In the genomic region with DNA sequence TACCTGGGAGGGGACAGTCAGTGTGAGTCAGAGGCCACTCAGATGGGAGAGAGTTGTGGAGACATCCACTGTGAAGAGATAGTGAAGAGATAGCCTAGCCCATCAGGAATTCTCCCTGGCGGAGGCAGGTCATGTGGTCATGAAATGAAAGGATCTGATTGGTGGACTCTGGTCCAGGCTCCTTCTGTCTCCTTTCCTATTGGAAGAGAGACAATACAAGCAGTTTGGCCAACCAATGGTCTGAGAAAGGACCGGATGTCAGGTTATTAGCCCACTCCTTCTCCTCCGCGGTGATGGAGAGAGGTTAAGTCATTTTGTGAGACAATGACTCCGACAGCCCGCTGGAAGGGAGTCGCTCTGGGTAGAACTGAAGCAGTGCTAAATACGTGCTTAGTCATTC, we compare ENCODE assay signal across 19 mouse cellular contexts. TPM values are rescaled to one million over a fixed set of nuclear protein-coding genes. Genes with fewer than 3 reads are reported as not detected.
DNase-seq lines count a peak whose midpoint lies in the region; ATAC-seq and TF ChIP-seq lines count a peak whose summit lies in the region.
"Had no signal": no experiment of that assay in that cellular context is flagged by ENCODE, and none has a peak within 500 bp of the region (broad histone marks: within the 10 kb centered on the region; RNA-seq: fewer than 3 reads in every experiment).

No protein-coding gene starts in this region.

- WGBS in lung, embryonic 14.5 days = 77% methylated on average over 8 of the region's 8 CpGs
- WGBS in lung, adult 2 months = 82% methylated on average over 8 of the region's 8 CpGs

- no peak for DNase-seq in frontal cortex, postnatal 36 days (ENCODE audit: low spot score in 2 of 2)
- no peak for DNase-seq in lung, embryonic 14.5 days
- no peak for DNase-seq in lung, adult 2 months
- peak; percentile 84 for DNase-seq in ES-E14 (ENCODE audit: low read depth, low spot score)
- no peak for DNase-seq in layer of hippocampus, postnatal 14 days (ENCODE audit: low spot score in 2 of 2)
- no peak for DNase-seq in B cell, adult 2 months
- DNase-seq: adrenal gland, postnatal 14 days; kidney, postnatal 10 days; lung, postnatal 4 days; right cerebral cortex, postnatal 14 days; thymus, adult 2 months had no signal

- TF ChIP-seq POLR2A in lung, adult 2 months (IDR thresholded peaks at IDR 0.05; ENCODE audit: borderline replicate concordance, extremely low read depth, low read depth, low read length) = no peak
- no peak for TF ChIP-seq POLR2A in embryonic fibroblast, embryonic 13.5 days (IDR thresholded peaks at IDR 0.05; ENCODE audit: low read depth, low read length)

- ATAC-seq in frontal cortex, adult (ENCODE audit: low TSS enrichment) = peak; percentile 55
- ATAC-seq in lung, embryonic 14.5 days (ENCODE audit: insufficient read depth) = no peak
- ATAC-seq: midbrain, embryonic 13.5 days had no signal

- H3K4me2 ChIP-seq in lung, embryonic 14.5 days = no peak overlapping the region
- H3K4me2 ChIP-seq: embryonic facial prominence, embryonic 12.5 days; heart, embryonic 13.5 days; intestine, embryonic 15.5 days; midbrain, embryonic 13.5 days had no signal

- H3K4me1 ChIP-seq in lung, embryonic 14.5 days (ENCODE audit: insufficient read depth) = no peaks in the 10 kb centered on the region
- no peaks in the 10 kb centered on the region for H3K4me1 ChIP-seq in lung, adult 2 months (ENCODE audit: control insufficient read depth, insufficient read depth, low read length)
- H3K4me1 ChIP-seq in ES-E14 (ENCODE audit: control insufficient read depth in 2 of 2, insufficient read depth in 2 of 2, low read length in 2 of 2, poor library complexity in 1 of 2) = peaks cover 0 to 4% of the 10 kb centered on the region in 2 experiments; a peak in 1 of 4 replicates
- no peaks in the 10 kb centered on the region for H3K4me1 ChIP-seq in embryonic fibroblast, embryonic 13.5 days (ENCODE audit: control insufficient read depth, insufficient read depth, low read length)
- H3K4me1 ChIP-seq: intestine, embryonic 15.5 days had no signal

- no peak overlapping the region for H3K9ac ChIP-seq in lung, embryonic 14.5 days
- peak overlapping the region; percentile 76 for H3K9ac ChIP-seq in ES-E14 (ENCODE audit: insufficient read depth, low read depth, low read length, poor library complexity, severe bottlenecking)
- H3K9ac ChIP-seq: embryonic facial prominence, embryonic 12.5 days; heart, embryonic 13.5 days; intestine, embryonic 15.5 days; midbrain, embryonic 13.5 days had no signal

- H3K9me3 ChIP-seq in lung, embryonic 14.5 days (ENCODE audit: low read depth, low read length) = no peaks in the 10 kb centered on the region; the same call in 1 of the 2 replicates
- H3K9me3 ChIP-seq in ES-E14 (ENCODE audit: control insufficient read depth, insufficient read depth, low read depth, low read length) = no peaks in the 10 kb centered on the region
- H3K9me3 ChIP-seq: heart, embryonic 13.5 days; intestine, embryonic 15.5 days had no signal

- in situ Hi-C loops in ES-E14 (cut with MboI; ENCODE audit: low sequenced_read_pairs in 2 of 2, unreplicated experiment in 2 of 2) = no loop called here

- H3K27ac ChIP-seq in lung, embryonic 14.5 days (ENCODE audit: low read depth) = peak overlapping the region; percentile 93; the same call in 1 of the 2 replicates
- H3K27ac ChIP-seq in ES-E14 (ENCODE audit: insufficient read depth, low read depth, low read length, poor library complexity, severe bottlenecking) = 0 out of 2 replicates have a peak overlapping the region, but pooled peaks have one; percentile 33
- H3K27ac ChIP-seq in embryonic fibroblast, embryonic 13.5 days (ENCODE audit: insufficient read depth, low read length) = 0 out of 2 replicates have a peak overlapping the region, but pooled peaks have one; percentile 36
- H3K27ac ChIP-seq: intestine, embryonic 15.5 days; midbrain, embryonic 13.5 days had no signal

- H3K36me3 ChIP-seq in lung, embryonic 14.5 days (ENCODE audit: insufficient read depth) = no peaks in the 10 kb centered on the region
- H3K36me3 ChIP-seq in ES-E14 (ENCODE audit: control insufficient read depth, insufficient read depth, low read length, poor library complexity, severe bottlenecking) = no peaks in the 10 kb centered on the region
- H3K36me3 ChIP-seq: embryonic facial prominence, embryonic 12.5 days; heart, embryonic 13.5 days; intestine, embryonic 15.5 days; midbrain, embryonic 13.5 days had no signal

- no peak for TF ChIP-seq CTCF in lung, embryonic 14.5 days (IDR thresholded peaks at IDR 0.05; ENCODE audit: low read depth)
- no peak for TF ChIP-seq CTCF in lung, adult 2 months (IDR thresholded peaks at IDR 0.05; ENCODE audit: insufficient read depth, low read length)
- TF ChIP-seq CTCF in embryonic fibroblast, embryonic 13.5 days (IDR thresholded peaks at IDR 0.05; ENCODE audit: borderline replicate concordance, insufficient read depth, low read length) = no peak

- H3K27me3 ChIP-seq in lung, embryonic 14.5 days (ENCODE audit: insufficient read depth, low read length) = no peaks in the 10 kb centered on the region
- H3K27me3 ChIP-seq: embryonic facial prominence, embryonic 12.5 days; heart, embryonic 13.5 days; intestine, embryonic 15.5 days; midbrain, embryonic 13.5 days had no signal

- no peak overlapping the region for H3K4me3 ChIP-seq in lung, embryonic 14.5 days (ENCODE audit: low read depth, low read length)
- H3K4me3 ChIP-seq in lung, adult 2 months (replicated peaks; ENCODE audit: extremely low read depth, low read depth, low read length) = no peak overlapping the region
- H3K4me3 ChIP-seq in ES-E14 (ENCODE audit: insufficient read depth in 1 of 2, low read depth in 1 of 2, low read length in 2 of 2, poor library complexity in 1 of 2, severe bottlenecking in 1 of 2) = peak overlapping the region; percentile 71 to 85
- H3K4me3 ChIP-seq in embryonic fibroblast, embryonic 13.5 days (ENCODE audit: insufficient read depth, low read length) = no peak overlapping the region
- H3K4me3 ChIP-seq: embryonic facial prominence, embryonic 12.5 days; heart, embryonic 13.5 days; intestine, embryonic 15.5 days; midbrain, embryonic 13.5 days had no signal

TF ChIP-seq in ES-E14, 5 proteins besides CTCF, POLR2A, EP300 and RAD21:
- TF ChIP-seq HCFC1 (IDR thresholded peaks at IDR 0.05; ENCODE audit: borderline replicate concordance, insufficient read depth, low read length) (no peak), CHD2 (IDR thresholded peaks at IDR 0.05; ENCODE audit: low read depth, low read length) (peak; percentile 93)

RNA-seq across cellular contexts. Expression of a gene that starts 26.8 kb away (rescaled TPM):
- 0.21 TPM in 1 of 2 replicates, not detected in the other for polyA plus RNA-seq in lung, embryonic 14.5 days (2014; fragmentation: Nextera tagmentation; extraction: Ambion mirVana)
- 8.2 and 9.6 TPM in 2 replicates for polyA plus RNA-seq in lung, adult 2 months (2012; rRNA removed)
- total RNA-seq in ES-E14 (2012; rRNA removed) = 0.54 and 0.79 TPM in 2 replicates
- polyA plus RNA-seq in embryonic fibroblast, embryonic 13.5 days (2011; ENCODE audit: insufficient read length, low read depth, missing spikeins) = not detected in 2 replicates
- not detected for total RNA-seq in layer of hippocampus, postnatal 14 days (2021)
- total RNA-seq: left cerebral cortex, postnatal 10 days had no signal
- polyA plus RNA-seq: hindbrain, embryonic 11.5 days had no signal

Comparison
In these comparisons a context has a peak if more than half of its experiments do, and no peak if none do; other contexts are left out.
1. H3K27ac ChIP-seq: peak in every context shown above with its lines; median percentile 93 in lung, embryonic 14.5 days; 36 in embryonic fibroblast, embryonic 13.5 days; 33 in ES-E14.
2. H3K4me3 ChIP-seq: peak in ES-E14 (2 of 2); none in lung, embryonic 14.5 days (single experiment), lung, adult 2 months (single experiment) and embryonic fibroblast, embryonic 13.5 days (single experiment).